Mouse (Mus musculus) heart, adult 2 months (tissue): Measurements from ENCODE around the gene Pde6d.

Experiments
- CTCF ChIP-seq: fragments of 200-600 bp; IDR thresholded peaks from 2 replicates; pipeline ENCODE4 v1.8.1; 2022; ENCODE audit warnings: antibody characterized with exemption, mild to moderate bottlenecking, moderate library complexity
- EP300 ChIP-seq: fragments of 200-500 bp; IDR thresholded peaks from 2 replicates; pipeline ENCODE4 v1.6.1; 2011; ENCODE audit warnings: low read depth, low read length, control low read depth; ENCODE audit not compliant: insufficient read depth
- POLR2A ChIP-seq: fragments of 200-500 bp; IDR thresholded peaks from 2 replicates; pipeline ENCODE4 v1.6.1; 2011; ENCODE audit warnings: mild to moderate bottlenecking, low read depth, low read length, control low read depth; ENCODE audit not compliant: insufficient read depth

- TF ChIP-seq CTCF (no peak), POLR2A (no peak), EP300 (no peak)
Observed at GRCm38 (mm10) chr1:86628270-86628669, 45.8 kb upstream of the Pde6d start.
